Mouse (Mus musculus) brain, adult 10 weeks (tissue): ENCODE results near the gene Fam89b. TPM values are rescaled to one million over a fixed set of nuclear protein-coding genes. Genes with fewer than 3 reads are reported as not detected.

Experiments used
- polyA plus RNA-seq: library from polyadenylated mRNA; stranded (reverse); fragments of 350-450 nt; fragmentation: Illumina TruSeq; extraction: RNeasy Lipid Tissue Mini Kit (QIAGEN cat#74804); gene quantifications from one replicate; pipeline ENCODE4 v1.2.3, GENCODE M21; 2015; ENCODE audit warnings: low read depth, low replicate concordance

The Fam89b gene
- 30.2 TPM for polyA plus RNA-seq

DNA sequence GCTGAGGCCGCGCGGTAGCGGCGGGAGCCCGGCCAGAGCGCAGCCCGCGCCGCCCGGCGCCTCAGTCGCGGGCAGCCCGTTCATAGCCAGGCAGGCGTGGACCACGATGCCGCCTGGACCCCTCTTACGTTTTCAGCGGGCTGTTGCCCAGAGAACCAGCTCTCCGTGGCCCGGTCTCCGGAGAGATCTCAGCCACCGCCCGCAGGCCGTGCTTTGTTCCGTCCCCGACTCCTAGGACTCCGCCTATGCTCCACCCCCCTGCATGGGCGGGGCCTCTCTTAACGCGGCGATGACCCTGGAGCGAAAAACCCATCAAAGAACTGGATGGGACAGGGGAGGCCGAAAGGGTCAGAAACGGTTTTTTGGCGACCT is at the start of gene Fam89b:
Gene Fam89b, minus strand, starts transcription at position 210 of the 372 bp plus-strand sequence.

DNA sequence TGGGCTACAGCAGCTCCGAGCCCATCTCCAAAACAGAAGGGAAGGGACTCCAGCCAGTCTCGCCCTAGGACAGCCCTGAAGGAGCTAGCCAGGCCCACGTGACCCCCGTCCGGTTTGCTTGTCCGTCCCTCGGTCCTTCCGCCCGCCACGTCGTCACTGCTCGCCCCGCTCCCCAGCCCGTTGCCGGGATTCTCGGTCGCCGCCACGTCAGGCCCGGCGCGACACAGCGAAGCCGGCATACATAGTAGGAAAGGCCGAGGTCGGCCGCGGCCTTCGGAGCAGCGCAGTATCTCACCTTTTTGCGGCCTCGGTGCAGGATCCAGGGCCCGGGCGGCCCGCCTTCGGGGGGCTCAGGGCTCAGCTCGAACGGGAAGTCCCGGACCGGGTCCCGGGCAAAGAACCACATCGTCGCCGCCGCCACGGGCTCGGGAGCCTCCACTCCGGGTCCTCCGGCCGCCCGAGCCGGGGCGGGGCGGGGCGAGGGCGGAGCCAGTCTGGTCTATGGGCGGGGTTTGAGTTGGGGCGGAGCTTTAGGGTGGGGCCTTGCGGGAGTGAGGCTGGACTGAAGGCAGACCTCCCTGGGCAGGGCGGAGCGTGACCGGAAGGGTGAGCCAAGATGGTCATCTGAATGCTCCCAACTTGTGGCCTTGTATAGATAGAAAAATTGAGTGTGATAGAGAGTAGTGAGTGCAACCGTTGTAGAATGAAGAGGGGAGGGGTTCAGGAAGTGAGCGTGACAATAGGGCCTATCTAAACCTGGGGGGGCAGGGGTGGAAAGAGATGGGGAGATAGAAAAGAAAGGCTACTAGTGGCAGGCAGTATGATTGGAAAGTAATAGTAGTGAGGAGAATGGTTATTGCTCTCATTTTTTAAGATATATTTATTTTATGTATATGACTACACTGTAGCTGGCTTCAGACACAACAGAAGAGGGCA is 41.7 kb upstream of the Fam89b start, which contains the start of gene Scyl1:
Gene Scyl1, minus strand, starts transcription at position 495 of the 936 bp plus-strand sequence.

DNA sequence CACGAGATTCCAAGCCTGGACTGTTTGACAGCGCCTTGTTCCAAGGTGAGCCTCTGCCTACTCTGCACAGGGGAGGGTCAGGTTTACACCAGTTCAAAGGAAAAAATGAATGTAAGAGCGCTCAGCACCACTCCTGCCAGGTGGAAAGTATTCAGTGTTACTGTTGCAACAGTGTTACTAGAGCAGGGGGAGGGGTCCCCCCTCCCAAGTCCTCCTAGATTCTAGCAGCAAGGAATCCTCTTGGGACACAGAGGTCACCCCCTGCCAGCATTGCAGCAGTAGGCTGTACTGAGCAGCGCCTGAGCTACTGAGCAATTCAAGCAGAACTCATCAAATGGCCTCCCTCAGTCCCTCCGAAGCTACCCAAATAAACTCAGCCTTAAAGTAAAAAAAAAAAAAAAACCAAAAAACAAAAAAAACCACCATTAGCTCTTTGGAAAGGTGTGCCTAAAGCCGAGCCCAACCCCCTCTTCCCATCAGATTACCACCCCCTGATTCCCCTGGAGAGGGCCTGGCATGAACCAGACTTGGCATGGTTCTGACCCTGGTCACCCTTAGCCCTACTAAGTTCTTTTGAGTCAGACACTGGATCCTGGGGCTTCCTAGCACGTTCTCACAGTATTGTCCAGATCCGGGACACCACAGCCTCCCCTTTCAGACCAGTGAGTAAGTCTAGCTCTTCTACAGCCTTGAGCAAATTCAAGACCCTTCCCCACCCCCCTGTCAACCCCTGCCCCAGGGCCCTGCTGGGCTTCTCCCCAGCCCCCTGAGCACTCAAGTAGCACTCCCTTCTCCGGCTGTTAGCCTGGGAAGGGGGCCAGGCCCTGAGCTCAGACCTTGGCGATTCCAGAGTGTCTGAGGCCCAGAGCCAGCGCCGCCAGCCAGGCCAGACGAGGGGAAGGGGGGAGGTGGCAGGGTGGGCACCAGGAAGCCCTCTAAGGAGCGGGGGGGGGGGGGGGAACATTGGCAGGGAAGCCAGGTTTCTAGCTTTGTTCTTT is 11.2 kb upstream of the Fam89b start, which contains the start of gene Ltbp3:
Gene Ltbp3, plus strand, starts transcription at position 585 of the 998 bp plus-strand sequence.

GRCm38 (mm10) chr19:5725767-5726515 is 3.5 kb downstream of the Fam89b start, which contains the start of gene Ehbp1l1:
Gene Ehbp1l1 (minus strand): TSS chr19:5726317.

DNA sequence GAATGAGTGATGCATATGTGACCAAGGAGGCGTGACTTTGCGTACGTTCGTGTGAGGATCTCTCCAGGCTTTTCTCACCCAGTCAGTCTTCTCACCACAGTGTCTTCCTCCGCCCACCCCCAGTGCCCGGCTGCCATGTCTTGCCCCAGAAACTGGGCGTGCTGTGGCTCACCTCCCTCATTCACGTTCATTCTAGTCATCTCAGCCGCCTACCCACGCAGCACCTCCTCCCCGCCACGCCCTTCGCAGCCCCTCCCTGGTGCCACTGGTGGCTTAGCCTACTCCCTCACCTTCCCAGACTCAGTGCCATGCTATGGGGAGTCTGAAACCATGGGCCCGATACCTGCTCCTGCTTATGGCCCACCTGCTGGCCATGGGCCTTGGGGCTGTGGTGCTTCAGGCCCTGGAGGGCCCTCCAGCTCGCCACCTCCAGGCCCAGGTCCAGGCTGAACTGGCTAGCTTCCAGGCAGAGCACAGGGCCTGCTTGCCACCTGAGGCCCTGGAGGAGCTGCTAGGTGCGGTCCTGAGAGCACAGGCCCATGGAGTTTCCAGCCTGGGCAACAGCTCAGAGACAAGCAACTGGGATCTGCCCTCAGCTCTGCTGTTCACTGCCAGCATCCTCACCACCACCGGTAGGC is 25.2 kb downstream of the Fam89b start, which contains the start of gene Kcnk7:
Gene Kcnk7, plus strand, starts transcription at position 205 of the 638 bp plus-strand sequence.

DNA sequence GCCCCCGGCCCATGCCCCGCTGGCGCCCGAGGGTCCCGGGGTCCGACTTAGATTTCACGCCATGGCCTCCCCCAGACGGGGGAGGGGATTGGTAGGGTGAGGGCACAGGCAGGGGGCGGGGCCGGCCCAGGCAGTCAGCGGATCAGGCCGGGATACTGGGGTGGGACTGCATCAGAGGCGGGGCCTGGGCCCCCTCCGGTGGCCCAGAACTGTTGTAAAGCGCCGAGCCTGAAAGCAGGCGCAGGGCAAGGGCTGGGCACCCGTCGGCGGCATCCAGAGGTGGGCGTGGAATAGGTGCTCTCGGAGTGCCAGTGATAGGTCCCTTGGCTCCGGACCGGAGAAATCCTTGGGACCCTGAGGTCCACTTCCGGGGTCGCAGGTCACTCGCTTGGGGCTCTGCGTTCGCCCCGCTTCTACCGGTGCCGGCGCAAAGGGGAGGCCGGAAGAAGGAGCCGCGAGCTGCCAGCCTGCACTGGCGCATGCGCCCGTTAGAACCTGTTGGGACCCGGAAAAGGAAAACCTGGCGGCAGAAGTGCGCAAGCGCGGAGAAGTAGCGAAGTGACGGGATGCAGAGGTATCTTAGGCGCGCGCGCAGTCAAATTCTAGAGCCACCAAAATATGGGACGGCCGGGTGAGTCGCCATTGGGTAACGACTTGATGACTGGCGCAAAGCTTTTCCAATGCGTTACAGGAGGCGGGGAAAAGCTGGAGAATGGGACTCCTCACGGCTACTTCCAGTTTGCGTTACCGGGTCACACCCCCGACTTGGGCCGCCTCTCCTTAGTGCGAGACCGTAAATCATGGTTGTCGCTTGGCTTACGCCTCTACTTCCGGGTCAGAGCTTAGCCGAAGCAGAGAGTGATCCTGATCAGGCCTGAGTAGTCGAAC is 41.0 kb downstream of the Fam89b start, which contains the start of the genes Map3k11 and Pcnx3:
Gene Map3k11, plus strand, starts transcription at position 543 of the 888 bp plus-strand sequence.
Gene Pcnx3, minus strand, starts transcription at position 709 of the 888 bp plus-strand sequence.

Other genes starting within 250 kb of the Fam89b start
- 32.4 TPM for gene Mus81, start 241.3 kb downstream of the Fam89b start, polyA plus RNA-seq
- gene Cfl1, start 239.2 kb downstream of the Fam89b start, polyA plus RNA-seq, result 1,416 TPM
- 3.0 TPM for gene 1700020D05Rik, start 225.9 kb downstream of the Fam89b start, polyA plus RNA-seq
- 96.1 TPM for gene Snx32, start 219.1 kb downstream of the Fam89b start, polyA plus RNA-seq
- not detected for gene Ovol1, start 169.0 kb downstream of the Fam89b start, polyA plus RNA-seq
- 2.5 TPM for gene Ap5b1, start 161.6 kb downstream of the Fam89b start, polyA plus RNA-seq
- 40.8 TPM for gene Rnaseh2c, start 127.8 kb downstream of the Fam89b start, polyA plus RNA-seq
- 92.0 TPM for gene Kat5, start 119.4 kb downstream of the Fam89b start, polyA plus RNA-seq
- gene Rela, start 92.2 kb downstream of the Fam89b start, polyA plus RNA-seq, result 14.1 TPM
- gene Sipa1, start 65.9 kb downstream of the Fam89b start, polyA plus RNA-seq, result 8.9 TPM
- gene Map3k11, start 40.9 kb downstream of the Fam89b start, polyA plus RNA-seq, result 16.2 TPM
- gene Pcnx3, start 40.7 kb downstream of the Fam89b start, polyA plus RNA-seq, result 32.6 TPM
- gene Kcnk7, start 25.3 kb downstream of the Fam89b start, polyA plus RNA-seq, result 0.64 TPM
- gene Ehbp1l1, start 3.3 kb downstream of the Fam89b start, polyA plus RNA-seq, result 11.2 TPM
- 27.2 TPM for gene Ltbp3, start 11.3 kb upstream of the Fam89b start, polyA plus RNA-seq
- 68.8 TPM for gene Scyl1, start 41.8 kb upstream of the Fam89b start, polyA plus RNA-seq
- gene Frmd8, start 145.6 kb upstream of the Fam89b start, polyA plus RNA-seq, result 14.4 TPM
- 5.1 TPM for gene Slc25a45, start 148.2 kb upstream of the Fam89b start, polyA plus RNA-seq
- 3.6 TPM for gene Tigd3, start 164.5 kb upstream of the Fam89b start, polyA plus RNA-seq
- gene Dpf2, start 183.4 kb upstream of the Fam89b start, polyA plus RNA-seq, result 58.0 TPM
- 9.0 TPM for gene Cdc42ep2, start 195.2 kb upstream of the Fam89b start, polyA plus RNA-seq
- 7.5 TPM for gene Pola2, start 234.5 kb upstream of the Fam89b start, polyA plus RNA-seq